Mouse (Mus musculus): ENCODE measurements around the gene Gdpd5. TPM values are rescaled to one million over a fixed set of nuclear protein-coding genes. Genes with fewer than 3 reads are reported as not detected.

Gdpd5 gene
- total RNA-seq (2021) (10 to 100 TPM; 21.5 to 26.3 TPM), polyA plus RNA-seq (2012; rRNA removed) (30.7 and 32.2 TPM in 2 replicates)
- long read RNA-seq, full-length matches to known transcripts, result 6 of 15 reads
- long read RNA-seq, partial matches to known transcripts, result 1 of 15 reads
- long read RNA-seq, other reads (novel, unspliced or antisense), result 8 of 15 reads

GRCm38 (mm10) chr7:99381214-99382087 is at the start of gene Gdpd5:
Gdpd5 (plus strand) TSS chr7:99381414.
- no peaks in the 10 kb centered on the region for H3K36me3 ChIP-seq (ENCODE audit: control insufficient read depth, insufficient read depth, low read length)
- under 1% methylated on average over 73 of the region's 73 CpGs for WGBS
- H3K4me3 ChIP-seq, result peak within 1 kb of the TSS; percentile 92
- peaks cover 24% of the 10 kb centered on the region for H3K4me1 ChIP-seq (ENCODE audit: control insufficient read depth, insufficient read depth, low read length)
- H3K27me3 ChIP-seq (ENCODE audit: control insufficient read depth, insufficient read depth, low read length), result no peaks in the 10 kb centered on the region
- intact Hi-C loops (cut with DNase I), result loop anchor here (1.0 kb wide), 1 partner anchor 20 kb away; no protein-coding TSS in a partner anchor
- TF ChIP-seq EP300 (IDR thresholded peaks at IDR 0.05; ENCODE audit: insufficient read depth, low read depth, low read length), result 0 out of 2 replicates have a peak, but pooled peaks have one; percentile 12
- peak; percentile 66 for TF ChIP-seq POLR2A (IDR thresholded peaks at IDR 0.05; ENCODE audit: insufficient read depth, low read depth, low read length)
- no peak for TF ChIP-seq CTCF (IDR thresholded peaks at IDR 0.05)
- H3K79me2 ChIP-seq (replicated peaks; ENCODE audit: control insufficient read depth, insufficient read depth, low read length), result no peaks in the 10 kb centered on the region
- H3K9ac ChIP-seq (ENCODE audit: low read depth, low read length), result peak within 1 kb of the TSS; percentile 90
- H3K27ac ChIP-seq, result peak within 1 kb of the TSS; percentile 92
- DNase-seq, result peak; percentile 100

DNA sequence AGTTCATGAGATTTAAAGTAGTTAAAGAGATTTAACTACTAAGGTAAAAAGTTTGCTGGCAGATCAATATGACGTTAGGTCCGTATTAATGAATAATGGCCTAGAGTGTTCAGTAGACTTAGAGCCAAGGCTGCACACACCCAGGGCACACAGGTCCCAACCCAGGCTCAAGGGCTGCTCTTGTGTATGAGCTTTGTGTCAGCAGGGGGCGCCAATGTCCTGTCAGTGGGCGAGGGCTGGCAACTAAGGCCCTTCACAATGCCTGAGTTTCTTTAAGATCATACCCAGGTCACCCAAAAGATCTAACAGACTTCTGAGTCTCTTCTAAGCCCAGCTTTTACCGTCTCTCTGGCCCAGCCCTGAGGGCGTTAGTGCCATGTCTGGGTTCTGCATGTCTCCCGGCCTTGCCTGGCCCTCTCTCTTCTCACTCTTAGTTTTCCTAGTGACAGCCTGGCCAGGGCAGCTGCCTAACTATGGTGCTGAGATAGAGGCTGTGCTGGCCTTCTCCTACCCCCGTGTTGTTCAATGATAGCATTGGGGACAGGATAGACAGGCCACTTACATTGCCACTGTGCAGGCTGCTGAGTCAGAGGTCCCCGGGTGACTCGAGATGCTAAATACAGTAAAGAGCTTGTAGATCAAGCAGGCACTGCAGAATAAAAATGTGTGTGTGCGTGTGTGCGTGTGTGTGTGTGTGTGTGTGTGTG is 48.3 kb upstream of the Gdpd5 start:
- WGBS, result 41% methylated on average over 12 of the region's 12 CpGs
- intact Hi-C loops (cut with DNase I), result loop anchor here (1.0 to 2.0 kb wide), 3 partner anchors 16 to 118 kb away; no protein-coding TSS in a partner anchor
- TF ChIP-seq POLR2A (IDR thresholded peaks at IDR 0.05; ENCODE audit: insufficient read depth, low read depth, low read length), result no peak
- peak; percentile 95 for TF ChIP-seq EP300 (IDR thresholded peaks at IDR 0.05; ENCODE audit: insufficient read depth, low read depth, low read length)
- TF ChIP-seq CTCF (IDR thresholded peaks at IDR 0.05), result no peak
- H3K4me3 ChIP-seq, result no peak overlapping the region
- peak; percentile 80 to 90 for DNase-seq
- no peak overlapping the region for H3K27ac ChIP-seq
- H3K27me3 ChIP-seq (ENCODE audit: control insufficient read depth, insufficient read depth, low read length), result no peaks in the 10 kb centered on the region
- no peaks in the 10 kb centered on the region for H3K36me3 ChIP-seq (ENCODE audit: control insufficient read depth, insufficient read depth, low read length)
- H3K4me1 ChIP-seq (ENCODE audit: control insufficient read depth, insufficient read depth, low read length), result no peaks in the 10 kb centered on the region
- no peak overlapping the region for H3K9ac ChIP-seq (ENCODE audit: low read depth, low read length)
- H3K79me2 ChIP-seq (replicated peaks; ENCODE audit: control insufficient read depth, insufficient read depth, low read length), result no peaks in the 10 kb centered on the region

- Histone ChIP-seq H3K4me1 (ENCODE audit: control insufficient read depth, insufficient read depth, low read length) (no peaks in the 10 kb centered on the region), H3K9ac (ENCODE audit: low read depth, low read length) (no peak overlapping the region), H3K4me3 (no peak overlapping the region), H3K36me3 (ENCODE audit: control insufficient read depth, insufficient read depth, low read length) (no peaks in the 10 kb centered on the region), H3K79me2 (replicated peaks; ENCODE audit: control insufficient read depth, insufficient read depth, low read length) (no peaks in the 10 kb centered on the region), H3K27ac (no peak overlapping the region), H3K27me3 (ENCODE audit: control insufficient read depth, insufficient read depth, low read length) (no peaks in the 10 kb centered on the region)
- intact Hi-C loops (cut with DNase I), result no loop called here
- 74% methylated on average over 8 of the region's 8 CpGs for WGBS
- no peak for DNase-seq
- TF ChIP-seq POLR2A (IDR thresholded peaks at IDR 0.05; ENCODE audit: insufficient read depth, low read depth, low read length) (no peak), EP300 (IDR thresholded peaks at IDR 0.05; ENCODE audit: insufficient read depth, low read depth, low read length) (no peak), CTCF (IDR thresholded peaks at IDR 0.05) (no peak)
These were observed 40.5 kb upstream of the Gdpd5 start for GRCm38 (mm10) chr7:99340736-99341135.

GRCm38 (mm10) chr7:99343577-99343976 is 37.6 kb upstream of the Gdpd5 start:
- H3K9ac ChIP-seq (ENCODE audit: low read depth, low read length), result no peak overlapping the region
- no peak overlapping the region for H3K27ac ChIP-seq
- WGBS, result 74% methylated on average over 4 of the region's 4 CpGs
- no peak for DNase-seq
- no peak overlapping the region for H3K4me3 ChIP-seq
- no peaks in the 10 kb centered on the region for H3K27me3 ChIP-seq (ENCODE audit: control insufficient read depth, insufficient read depth, low read length)
- intact Hi-C loops (cut with DNase I), result no loop called here
- peaks cover 1% of the 10 kb centered on the region; the same call in 1 of the 2 replicates for H3K4me1 ChIP-seq (ENCODE audit: control insufficient read depth, insufficient read depth, low read length)
- no peak for TF ChIP-seq EP300 (IDR thresholded peaks at IDR 0.05; ENCODE audit: insufficient read depth, low read depth, low read length)
- TF ChIP-seq POLR2A (IDR thresholded peaks at IDR 0.05; ENCODE audit: insufficient read depth, low read depth, low read length), result peak; percentile 18; the same call in 1 of the 2 replicates
- no peaks in the 10 kb centered on the region for H3K79me2 ChIP-seq (replicated peaks; ENCODE audit: control insufficient read depth, insufficient read depth, low read length)
- H3K36me3 ChIP-seq (ENCODE audit: control insufficient read depth, insufficient read depth, low read length), result peaks cover 4% of the 10 kb centered on the region

DNA sequence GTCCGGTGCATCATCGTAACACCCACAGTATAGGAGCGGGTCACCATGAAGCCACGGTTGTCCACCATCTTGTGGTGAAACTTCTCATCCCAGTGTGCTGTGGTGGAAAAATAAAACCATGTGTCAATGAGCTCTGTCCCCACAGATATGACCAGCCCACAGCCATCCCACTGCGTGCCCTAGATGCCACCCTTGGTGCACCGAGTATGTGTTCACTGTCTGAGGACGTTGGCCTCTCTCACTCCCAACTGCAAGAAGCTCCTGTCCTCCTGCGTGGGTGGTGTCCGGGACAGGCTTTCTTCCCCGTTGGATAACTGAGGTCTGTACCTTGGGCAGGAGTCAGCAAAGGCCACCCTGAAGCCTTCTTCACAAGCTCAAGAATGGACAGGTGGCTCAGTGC is 33.9 kb upstream of the Gdpd5 start:
- no peaks in the 10 kb centered on the region for H3K27me3 ChIP-seq (ENCODE audit: control insufficient read depth, insufficient read depth, low read length)
- peaks cover 15% of the 10 kb centered on the region for H3K4me1 ChIP-seq (ENCODE audit: control insufficient read depth, insufficient read depth, low read length)
- no peak for DNase-seq
- 89% methylated on average over 10 of the region's 10 CpGs for WGBS
- no peak overlapping the region for H3K4me3 ChIP-seq
- peaks cover 10% of the 10 kb centered on the region for H3K36me3 ChIP-seq (ENCODE audit: control insufficient read depth, insufficient read depth, low read length)
- peaks cover 5% of the 10 kb centered on the region; the same call in 1 of the 2 replicates for H3K79me2 ChIP-seq (replicated peaks; ENCODE audit: control insufficient read depth, insufficient read depth, low read length)
- H3K9ac ChIP-seq (ENCODE audit: low read depth, low read length), result no peak overlapping the region
- intact Hi-C loops (cut with DNase I), result no loop called here
- TF ChIP-seq POLR2A (IDR thresholded peaks at IDR 0.05; ENCODE audit: insufficient read depth, low read depth, low read length) (no peak), CTCF (IDR thresholded peaks at IDR 0.05) (no peak), EP300 (IDR thresholded peaks at IDR 0.05; ENCODE audit: insufficient read depth, low read depth, low read length) (no peak)
- H3K27ac ChIP-seq, result no peak overlapping the region
